32 mouse cellular contexts compared by ENCODE assay signal in the genomic region with DNA sequence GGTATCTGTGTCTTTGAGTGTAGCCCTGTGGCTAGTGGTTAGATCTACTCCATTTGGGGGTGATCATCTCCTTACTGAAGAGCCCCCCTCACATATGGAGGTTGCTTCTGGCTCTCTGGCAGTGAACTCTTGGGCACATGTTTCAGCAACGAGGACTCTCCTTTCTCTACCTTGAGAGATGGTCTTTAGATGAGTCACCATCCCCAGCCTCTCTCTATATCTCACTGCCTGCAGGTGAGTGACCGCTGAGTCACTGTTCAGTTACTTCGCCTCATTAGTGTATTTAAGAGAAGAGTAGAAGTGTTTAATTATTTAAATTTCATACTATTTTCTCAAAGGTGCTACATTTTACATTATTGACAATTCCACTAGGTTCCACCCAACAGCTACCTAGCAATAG. TPM values are rescaled to one million over a fixed set of nuclear protein-coding genes. Genes with fewer than 3 reads are reported as not detected.
DNase-seq lines count a peak whose midpoint lies in the region; ATAC-seq and TF ChIP-seq lines count a peak whose summit lies in the region.
"Had no signal": no experiment of that assay in that cellular context is flagged by ENCODE, and none has a peak within 500 bp of the region (broad histone marks: within the 10 kb centered on the region; RNA-seq: fewer than 3 reads in every experiment).

No protein-coding gene starts in this region.

- no peak overlapping the region for H3K4me3 ChIP-seq in liver, postnatal 0 days (ENCODE audit: low read depth, low read length)
- no peak overlapping the region for H3K4me3 ChIP-seq in liver, embryonic 11.5 days (ENCODE audit: low read depth, low read length)
- peak overlapping the region; percentile 4 to 70 (median 58) for H3K4me3 ChIP-seq in CH12.LX (replicated peaks in 1 of 3; ENCODE audit: low read depth in 2 of 3, low read length in 2 of 3, poor library complexity in 1 of 3)
- H3K4me3 ChIP-seq in G1E (ENCODE audit: low read depth, low read length): peak overlapping the region; percentile 38; the same call in 1 of the 2 replicates
- H3K4me3 ChIP-seq in hindbrain, postnatal 0 days (ENCODE audit: low read length): no peak overlapping the region
- H3K4me3 ChIP-seq: embryonic facial prominence, embryonic 10.5 days; embryonic facial prominence, embryonic 13.5 days; erythroblast, embryonic 14.5 days; forebrain, embryonic 12.5 days; forebrain, embryonic 15.5 days; heart, adult 2 months; hindbrain, embryonic 12.5 days; hindbrain, embryonic 15.5 days had no signal

- peaks cover 22% of the 10 kb centered on the region for H3K36me3 ChIP-seq in liver, postnatal 0 days (replicated peaks; ENCODE audit: insufficient read depth, low read length)
- H3K36me3 ChIP-seq in liver, embryonic 11.5 days (ENCODE audit: control insufficient read depth, insufficient read depth, low read length): no peaks in the 10 kb centered on the region
- peaks cover 42 to 53% of the 10 kb centered on the region in 2 experiments for H3K36me3 ChIP-seq in CH12.LX (replicated peaks in 1 of 2; ENCODE audit: control insufficient read depth in 1 of 2, insufficient read depth in 1 of 2, low read length in 1 of 2)
- H3K36me3 ChIP-seq in G1E (replicated peaks): peaks cover 63% of the 10 kb centered on the region
- no peaks in the 10 kb centered on the region for H3K36me3 ChIP-seq in hindbrain, postnatal 0 days (ENCODE audit: insufficient read depth, low read length)
- H3K36me3 ChIP-seq: embryonic facial prominence, embryonic 10.5 days; embryonic facial prominence, embryonic 13.5 days; forebrain, embryonic 12.5 days; forebrain, embryonic 15.5 days; hindbrain, embryonic 12.5 days; hindbrain, embryonic 15.5 days had no signal

- dilution Hi-C loops in CH12.LX (cut with MboI; ENCODE audit: extremely low pct_ligation_motif_present, extremely low pct_unique_long_range_greater_than_20kb, low sequenced_read_pairs): no loop called here

- TF ChIP-seq EP300 in liver, postnatal 0 days (IDR thresholded peaks at IDR 0.05; ENCODE audit: low read depth): no peak
- TF ChIP-seq EP300 in CH12.LX (IDR thresholded peaks at IDR 0.05; ENCODE audit: low read length): no peak

- ATAC-seq in liver, postnatal 0 days: no peak
- no peak for ATAC-seq in liver, embryonic 11.5 days (replicated peaks; ENCODE audit: low FRiP score)
- no peak for ATAC-seq in G1E (ENCODE audit: extremely low read depth, insufficient number of reproducible peaks, low FRiP score, poor library complexity, severe bottlenecking)
- ATAC-seq in hindbrain, postnatal 0 days: no peak
- ATAC-seq: CD4-positive, CD25-positive, alpha-beta regulatory T cell, adult 4 months; forebrain, embryonic 15.5 days; inflammation-experienced regulatory T-cells, adult 6 months; Patski had no signal

- no peak for TF ChIP-seq POLR2A in CH12.LX (IDR thresholded peaks at IDR 0.05; ENCODE audit: low read depth, low read length)

- no peak for TF ChIP-seq RAD21 in CH12.LX (IDR thresholded peaks at IDR 0.05; ENCODE audit: low read depth, low read length)

- peak overlapping the region; percentile 62 for H3K4me2 ChIP-seq in liver, postnatal 0 days (ENCODE audit: low read depth, low read length)
- H3K4me2 ChIP-seq in liver, embryonic 11.5 days: no peak overlapping the region
- peak overlapping the region; percentile 99 for H3K4me2 ChIP-seq in CH12.LX (ENCODE audit: insufficient read depth, low read depth, poor library complexity, severe bottlenecking)
- H3K4me2 ChIP-seq in hindbrain, postnatal 0 days (ENCODE audit: low read depth, low read length): no peak overlapping the region
- H3K4me2 ChIP-seq: embryonic facial prominence, embryonic 13.5 days; forebrain, embryonic 12.5 days; forebrain, embryonic 15.5 days; heart, embryonic 11.5 days; hindbrain, embryonic 12.5 days; hindbrain, embryonic 15.5 days had no signal

- H3K27ac ChIP-seq in liver, postnatal 0 days (ENCODE audit: low read depth): no peak overlapping the region
- no peak overlapping the region for H3K27ac ChIP-seq in liver, embryonic 11.5 days (ENCODE audit: low read depth, low read length)
- H3K27ac ChIP-seq in CH12.LX (ENCODE audit: insufficient read depth, low read depth): peak overlapping the region; percentile 94; the same call in 1 of the 2 replicates
- H3K27ac ChIP-seq in hindbrain, postnatal 0 days: no peak overlapping the region
- H3K27ac ChIP-seq: embryonic facial prominence, embryonic 10.5 days; embryonic facial prominence, embryonic 13.5 days; forebrain, embryonic 12.5 days; forebrain, embryonic 15.5 days; hindbrain, embryonic 12.5 days; hindbrain, embryonic 15.5 days had no signal

- H3K79me2 ChIP-seq in CH12.LX (replicated peaks; ENCODE audit: control insufficient read depth, extremely low read depth, insufficient read depth, poor library complexity, severe bottlenecking): peaks cover 89% of the 10 kb centered on the region

- 67% methylated on average over 3 of the region's 3 CpGs for WGBS in liver, postnatal 0 days (ENCODE audit: insufficient replicate concordance)
- WGBS in liver, embryonic 11.5 days: 75% methylated on average over 3 of the region's 3 CpGs
- 89% methylated on average over 3 of the region's 3 CpGs for WGBS in hindbrain, postnatal 0 days

- no peak for DNase-seq in liver, postnatal 0 days
- no peak for DNase-seq in liver, embryonic 11.5 days (ENCODE audit: low spot score)
- DNase-seq in CH12.LX (ENCODE audit: extremely low read depth) (no peak), G1E (ENCODE audit: low spot score) (no peak)
- DNase-seq in hindbrain, postnatal 0 days (ENCODE audit: low spot score): no peak
- no peak for DNase-seq in lung, postnatal 10 days
- DNase-seq: adrenal gland, postnatal 10 days; adrenal gland, postnatal 36 days; cerebellum, adult 11 months; cerebellum, adult 2 months; cerebellum, adult 9-11 months; cerebellum, postnatal 25 days; embryo, embryonic 11 days; gastrocnemius, postnatal 25 days; heart, adult 2 months had no signal

- in situ Hi-C loops in CH12.LX (cut with MboI; ENCODE audit: low pct_ligation_motif_present, low pct_unique_long_range_greater_than_20kb, low sequenced_read_pairs): no loop called here

- no peaks in the 10 kb centered on the region for H3K27me3 ChIP-seq in liver, postnatal 0 days (ENCODE audit: insufficient read depth, low read length)
- H3K27me3 ChIP-seq in liver, embryonic 11.5 days (replicated peaks; ENCODE audit: control insufficient read depth, insufficient read depth, low read length): no peaks in the 10 kb centered on the region
- H3K27me3 ChIP-seq in CH12.LX (replicated peaks) (no peaks in the 10 kb centered on the region), G1E (ENCODE audit: insufficient read depth, low read length) (no peaks in the 10 kb centered on the region)
- H3K27me3 ChIP-seq in hindbrain, postnatal 0 days (ENCODE audit: insufficient read depth, low read length): no peaks in the 10 kb centered on the region
- H3K27me3 ChIP-seq: embryonic facial prominence, embryonic 13.5 days; forebrain, embryonic 12.5 days; forebrain, embryonic 15.5 days; hindbrain, embryonic 12.5 days; hindbrain, embryonic 15.5 days; Patski had no signal

- peaks cover 9% of the 10 kb centered on the region for H3K4me1 ChIP-seq in liver, postnatal 0 days (ENCODE audit: insufficient read depth)
- peaks cover 31% of the 10 kb centered on the region for H3K4me1 ChIP-seq in liver, embryonic 11.5 days (replicated peaks; ENCODE audit: control insufficient read depth, insufficient read depth, low read length)
- H3K4me1 ChIP-seq in CH12.LX (ENCODE audit: control insufficient read depth in 1 of 2, insufficient read depth in 2 of 2): peaks cover 10 to 35% of the 10 kb centered on the region in 2 experiments
- H3K4me1 ChIP-seq in G1E (ENCODE audit: insufficient read depth, low read depth, low read length): peaks cover 74% of the 10 kb centered on the region
- no peaks in the 10 kb centered on the region for H3K4me1 ChIP-seq in hindbrain, postnatal 0 days (ENCODE audit: insufficient read depth, low read length)
- H3K4me1 ChIP-seq: forebrain, embryonic 12.5 days; hindbrain, embryonic 15.5 days had no signal

- no peaks in the 10 kb centered on the region for H3K9me3 ChIP-seq in liver, postnatal 0 days (ENCODE audit: low read length)
- H3K9me3 ChIP-seq in liver, embryonic 11.5 days (ENCODE audit: control insufficient read depth, low read length): no peaks in the 10 kb centered on the region
- no peaks in the 10 kb centered on the region for H3K9me3 ChIP-seq in CH12.LX (replicated peaks; ENCODE audit: low read length)
- H3K9me3 ChIP-seq in G1E (replicated peaks): no peaks in the 10 kb centered on the region
- no peaks in the 10 kb centered on the region for H3K9me3 ChIP-seq in hindbrain, postnatal 0 days (ENCODE audit: low read length)
- H3K9me3 ChIP-seq: embryonic facial prominence, embryonic 10.5 days; embryonic facial prominence, embryonic 13.5 days; forebrain, embryonic 12.5 days; forebrain, embryonic 15.5 days; hindbrain, embryonic 12.5 days; hindbrain, embryonic 15.5 days had no signal

- no peak for TF ChIP-seq CTCF in liver, postnatal 0 days (IDR thresholded peaks at IDR 0.05; ENCODE audit: low read depth)
- TF ChIP-seq CTCF in CH12.LX (conservative IDR thresholded peaks at IDR 0.05 in 1 of 2, IDR thresholded peaks at IDR 0.05 in 1 of 2; ENCODE audit: low read depth in 2 of 2, low read length in 2 of 2): no peak
- no peak for TF ChIP-seq CTCF in G1E (IDR thresholded peaks at IDR 0.05; ENCODE audit: low read depth, low read length)
- TF ChIP-seq CTCF in hindbrain, postnatal 0 days (IDR thresholded peaks at IDR 0.05; ENCODE audit: low read depth): no peak

- no peak overlapping the region for H3K9ac ChIP-seq in liver, postnatal 0 days (replicated peaks)
- no peak overlapping the region for H3K9ac ChIP-seq in liver, embryonic 11.5 days (ENCODE audit: low read depth, low read length)
- peak overlapping the region; percentile 90 for H3K9ac ChIP-seq in CH12.LX (ENCODE audit: insufficient read depth, low read depth)
- H3K9ac ChIP-seq in hindbrain, postnatal 0 days (replicated peaks; ENCODE audit: low read length): no peak overlapping the region
- H3K9ac ChIP-seq: embryonic facial prominence, embryonic 13.5 days; forebrain, embryonic 12.5 days; forebrain, embryonic 15.5 days; hindbrain, embryonic 12.5 days; hindbrain, embryonic 15.5 days had no signal

RNA-seq across cellular contexts. Expression of a gene that starts 4.6 kb away (rescaled TPM):
- 190 and 192 TPM in 2 replicates for polyA plus RNA-seq in liver, postnatal 0 days (2015; fragmentation: Nextera tagmentation; extraction: Ambion mirVana)
- polyA plus RNA-seq in liver, embryonic 11.5 days (2014; fragmentation: Nextera tagmentation; extraction: Ambion mirVana): 181 and 183 TPM in 2 replicates
- 348 and 355 TPM in 2 replicates for total RNA-seq in CH12.LX (2012; rRNA removed)
- 297 and 321 TPM in 2 replicates for total RNA-seq in CH12.LX (2014; rRNA removed)
- polyA plus RNA-seq in CH12.LX (2012; ENCODE audit: insufficient read length, low read depth): 1,134 and 1,150 TPM in 2 replicates
- total RNA-seq in G1E (2014; fragmentation: Nextera tagmentation): 1,122 and 1,191 TPM in 2 replicates
- 613 and 661 TPM in 2 replicates for total RNA-seq in G1E (2017)
- polyA plus RNA-seq in G1E (2012): 119 and 124 TPM in 2 replicates
- 7.2 and 12.8 TPM in 2 replicates for total RNA-seq in hindbrain, postnatal 0 days (2014; rRNA removed)
- polyA plus RNA-seq in hindbrain, postnatal 0 days (2015; fragmentation: Nextera tagmentation; extraction: Ambion mirVana): 17.3 and 18.8 TPM in 2 replicates

RNA-seq across cellular contexts. Expression of a gene that starts 13.5 kb away (rescaled TPM):
- 0.34 and 0.77 TPM in 2 replicates for polyA plus RNA-seq in liver, postnatal 0 days (2015; fragmentation: Nextera tagmentation; extraction: Ambion mirVana)
- polyA plus RNA-seq in liver, embryonic 11.5 days (2014; fragmentation: Nextera tagmentation; extraction: Ambion mirVana): not detected in 2 replicates
- total RNA-seq in CH12.LX (2012; rRNA removed): 0.04 TPM in 2 replicates
- total RNA-seq in CH12.LX (2014; rRNA removed): 0.08 TPM in 1 of 2 replicates, not detected in the other
- 0.04 and 0.30 TPM in 2 replicates for polyA plus RNA-seq in CH12.LX (2012; ENCODE audit: insufficient read length, low read depth)
- not detected in 2 replicates for total RNA-seq in G1E (2014; fragmentation: Nextera tagmentation)
- total RNA-seq in G1E (2017): 0.05 and 0.06 TPM in 2 replicates
- polyA plus RNA-seq in G1E (2012): not detected in 2 replicates
- total RNA-seq in hindbrain, postnatal 0 days (2014; rRNA removed): not detected in 2 replicates
- 0.76 and 1.3 TPM in 2 replicates for polyA plus RNA-seq in hindbrain, postnatal 0 days (2015; fragmentation: Nextera tagmentation; extraction: Ambion mirVana)
- total RNA-seq: adrenal gland, adult 18-20 months; adrenal gland, postnatal 36 days; gastrocnemius, adult 8-10 months; gastrocnemius, postnatal 25 days; heart, postnatal 25 days; hematopoietic stem cell, adult 5-6 weeks had no signal
- polyA plus RNA-seq: embryonic facial prominence, embryonic 10.5 days; embryonic facial prominence, embryonic 13.5 days; erythroblast, embryonic 14.5 days; forebrain, embryonic 12.5 days; forebrain, embryonic 15.5 days; heart, embryonic 14.5 days; hindbrain, embryonic 12.5 days; inflammation-experienced regulatory T-cells, adult 6 months had no signal

RNA-seq across cellular contexts. Expression of a gene that starts 15.1 kb away (rescaled TPM):
- polyA plus RNA-seq in liver, postnatal 0 days (2015; fragmentation: Nextera tagmentation; extraction: Ambion mirVana): 0.40 and 0.42 TPM in 2 replicates
- 0.22 and 0.34 TPM in 2 replicates for polyA plus RNA-seq in liver, embryonic 11.5 days (2014; fragmentation: Nextera tagmentation; extraction: Ambion mirVana)
- total RNA-seq in CH12.LX (2012; rRNA removed) (0.55 and 0.63 TPM in 2 replicates), CH12.LX (2014; rRNA removed) (0.43 TPM in 1 of 2 replicates, not detected in the other), G1E (2014; fragmentation: Nextera tagmentation) (0.34 TPM in 1 of 2 replicates, not detected in the other), G1E (2017) (0.76 and 0.87 TPM in 2 replicates)
- polyA plus RNA-seq in CH12.LX (2012; ENCODE audit: insufficient read length, low read depth) (1.8 and 1.9 TPM in 2 replicates), G1E (2012) (not detected in 2 replicates)
- not detected in 2 replicates for total RNA-seq in hindbrain, postnatal 0 days (2014; rRNA removed)
- polyA plus RNA-seq in hindbrain, postnatal 0 days (2015; fragmentation: Nextera tagmentation; extraction: Ambion mirVana): not detected in 2 replicates
- total RNA-seq: adrenal gland, adult 18-20 months; ES-E14; gastrocnemius, adult 8-10 months; gastrocnemius, postnatal 25 days; heart, adult 2 months; heart, postnatal 25 days; hematopoietic stem cell, adult 5-6 weeks had no signal
- polyA plus RNA-seq: embryonic facial prominence, embryonic 10.5 days; erythroblast, embryonic 14.5 days; forebrain, embryonic 12.5 days; hindbrain, embryonic 12.5 days; hindbrain, embryonic 15.5 days had no signal

Comparison
In these comparisons a context has a peak if more than half of its experiments do, and no peak if none do; other contexts are left out.
1. H3K4me2 ChIP-seq: peak in liver, postnatal 0 days (single experiment) and CH12.LX (single experiment); none in liver, embryonic 11.5 days (single experiment) and hindbrain, postnatal 0 days (single experiment).
2. H3K4me3 ChIP-seq: peak in CH12.LX (3 of 3) and G1E (single experiment); none in liver, postnatal 0 days (single experiment), liver, embryonic 11.5 days (single experiment) and hindbrain, postnatal 0 days (single experiment).